ENCODE assay signal across 8 mouse cellular contexts in the genomic region with DNA sequence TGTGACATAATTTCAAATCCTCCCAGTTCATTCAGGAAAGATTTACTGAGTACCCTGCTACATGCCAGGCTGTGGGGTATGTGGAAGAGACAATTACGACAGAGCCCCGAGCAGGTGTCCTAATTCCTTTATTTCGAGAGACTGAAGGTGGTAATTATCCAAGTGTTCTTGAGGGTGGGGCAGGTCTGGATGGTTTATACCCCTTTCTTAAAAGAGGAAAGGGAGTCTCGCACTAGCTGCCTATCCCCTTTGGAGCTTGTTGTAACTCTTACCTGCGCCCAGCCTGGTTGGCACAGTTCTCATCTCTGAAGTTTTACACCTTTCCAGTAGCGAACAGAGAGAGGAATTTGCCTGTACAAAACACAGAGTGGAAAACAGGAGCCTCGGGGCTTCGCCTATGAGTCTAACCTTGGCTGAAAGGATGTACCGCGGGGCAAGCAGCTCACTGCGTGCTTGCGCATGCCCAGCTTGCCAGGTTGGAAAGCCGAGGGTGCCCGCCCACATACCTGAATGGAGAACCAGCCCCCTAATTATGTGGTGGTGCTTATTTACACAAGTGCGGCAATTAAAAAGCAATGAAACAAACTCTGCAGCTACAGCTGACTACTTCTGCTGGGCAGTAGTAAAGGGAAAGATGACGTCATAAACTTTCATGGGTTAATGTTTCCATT.
A peak's percentile ranks its signal among the peaks of the same experiment; 100 is the strongest.
DNase-seq lines count a peak whose midpoint lies in the region; ATAC-seq and TF ChIP-seq lines count a peak whose summit lies in the region.

No protein-coding gene starts in this region.

- H3K36me3 ChIP-seq in intestine, embryonic 15.5 days: no peaks in the 10 kb centered on the region
- H3K36me3 ChIP-seq in midbrain, postnatal 0 days (ENCODE audit: insufficient read depth, low read length): no peaks in the 10 kb centered on the region
- H3K36me3 ChIP-seq in lung, postnatal 0 days (ENCODE audit: insufficient read depth, low read length): no peaks in the 10 kb centered on the region

- H3K9me3 ChIP-seq in intestine, embryonic 15.5 days: no peaks in the 10 kb centered on the region
- no peaks in the 10 kb centered on the region for H3K9me3 ChIP-seq in midbrain, postnatal 0 days (ENCODE audit: low read length)
- no peaks in the 10 kb centered on the region for H3K9me3 ChIP-seq in lung, postnatal 0 days (ENCODE audit: low read length)

- peak; percentile 35 to 41 for DNase-seq in left cerebral cortex, postnatal 36 days (ENCODE audit: low spot score in 2 of 2)
- no peak for DNase-seq in left cerebral cortex, postnatal 4 days
- DNase-seq in cerebellum, postnatal 36 days: peak; percentile 68 to 69
- no peak for DNase-seq in midbrain, postnatal 0 days (ENCODE audit: low spot score)
- no peak for DNase-seq in lung, postnatal 0 days (ENCODE audit: low spot score)
- DNase-seq in adrenal gland, postnatal 4 days (ENCODE audit: low spot score in 2 of 2): no peak
- no peak for DNase-seq in ovary, postnatal 14 days (ENCODE audit: low spot score)

- intact Hi-C loops in left cerebral cortex, postnatal 36 days (cut with DNase I): loop anchor here (5.0 kb wide), 1 partner anchor 90 kb away; no protein-coding TSS in a partner anchor
- intact Hi-C loops in left cerebral cortex, postnatal 4 days (cut with DNase I): loop anchor here (10.0 kb wide), 1 partner anchor 93 kb away; no protein-coding TSS in a partner anchor

- H3K4me3 ChIP-seq in intestine, embryonic 15.5 days (replicated peaks): no peak overlapping the region
- peak overlapping the region; percentile 60 for H3K4me3 ChIP-seq in midbrain, postnatal 0 days (ENCODE audit: low read depth, low read length)
- no peak overlapping the region for H3K4me3 ChIP-seq in lung, postnatal 0 days (ENCODE audit: low read depth, low read length)

- no peak overlapping the region for H3K9ac ChIP-seq in intestine, embryonic 15.5 days
- H3K9ac ChIP-seq in midbrain, postnatal 0 days (replicated peaks; ENCODE audit: low read length, poor library complexity, severe bottlenecking): peak overlapping the region; percentile 92
- H3K9ac ChIP-seq in lung, postnatal 0 days (replicated peaks; ENCODE audit: low read depth): no peak overlapping the region

- H3K27ac ChIP-seq in intestine, embryonic 15.5 days: no peak overlapping the region
- 0 out of 2 replicates have a peak overlapping the region, but pooled peaks have one; percentile 62 for H3K27ac ChIP-seq in midbrain, postnatal 0 days (ENCODE audit: low read depth, low read length)
- no peak overlapping the region for H3K27ac ChIP-seq in lung, postnatal 0 days (ENCODE audit: low read length)

- peak overlapping the region; percentile 22; the same call in 1 of the 2 replicates for H3K4me2 ChIP-seq in intestine, embryonic 15.5 days (replicated peaks)
- peak overlapping the region; percentile 70 for H3K4me2 ChIP-seq in midbrain, postnatal 0 days (ENCODE audit: low read depth, low read length, poor library complexity, severe bottlenecking)
- no peak overlapping the region for H3K4me2 ChIP-seq in lung, postnatal 0 days (replicated peaks; ENCODE audit: low read depth, low read length)

- ATAC-seq in intestine, embryonic 15.5 days: 0 out of 2 replicates have a peak, but pooled peaks have one; percentile 1
- no peak for ATAC-seq in midbrain, postnatal 0 days (ENCODE audit: low FRiP score)
- ATAC-seq in lung, postnatal 0 days: no peak

- no peak for TF ChIP-seq CTCF in midbrain, postnatal 0 days (IDR thresholded peaks at IDR 0.05)
- TF ChIP-seq CTCF in lung, postnatal 0 days (IDR thresholded peaks at IDR 0.05): no peak

- H3K4me1 ChIP-seq in intestine, embryonic 15.5 days (replicated peaks): peaks cover 35% of the 10 kb centered on the region
- peaks cover 17% of the 10 kb centered on the region for H3K4me1 ChIP-seq in midbrain, postnatal 0 days (ENCODE audit: insufficient read depth, low read length)
- peaks cover 3% of the 10 kb centered on the region; the same call in 1 of the 2 replicates for H3K4me1 ChIP-seq in lung, postnatal 0 days (ENCODE audit: insufficient read depth, low read depth, low read length)

- TF ChIP-seq EP300 in lung, postnatal 0 days (IDR thresholded peaks at IDR 0.05): no peak

- H3K27me3 ChIP-seq in intestine, embryonic 15.5 days (replicated peaks): no peaks in the 10 kb centered on the region
- H3K27me3 ChIP-seq in midbrain, postnatal 0 days (ENCODE audit: insufficient read depth, low read length): no peaks in the 10 kb centered on the region
- H3K27me3 ChIP-seq in lung, postnatal 0 days (replicated peaks; ENCODE audit: insufficient read depth, low read length): no peaks in the 10 kb centered on the region

- 70% methylated on average over 16 of the region's 16 CpGs for WGBS in intestine, embryonic 15.5 days
- 80% methylated on average over 16 of the region's 16 CpGs for WGBS in midbrain, postnatal 0 days
- WGBS in lung, postnatal 0 days: 81% methylated on average over 16 of the region's 16 CpGs

Comparison
In these comparisons a context has a peak if more than half of its experiments do, and no peak if none do; other contexts are left out.
1. DNase-seq: peak in left cerebral cortex, postnatal 36 days (2 of 2) and cerebellum, postnatal 36 days (2 of 2); none in left cerebral cortex, postnatal 4 days (single experiment), midbrain, postnatal 0 days (single experiment), lung, postnatal 0 days (single experiment), adrenal gland, postnatal 4 days (0 of 2) and ovary, postnatal 14 days (single experiment).